Mouse (Mus musculus): ENCODE measurements around the gene Olfr1344.
A peak's percentile ranks its signal among the peaks of the same experiment; 100 is the strongest.
"Not testable (repeated sequence)": the region's sequence is repeated elsewhere in the genome, so short reads cannot be mapped to it uniquely, and the experiment has no call there.

Gene Olfr1344

DNA sequence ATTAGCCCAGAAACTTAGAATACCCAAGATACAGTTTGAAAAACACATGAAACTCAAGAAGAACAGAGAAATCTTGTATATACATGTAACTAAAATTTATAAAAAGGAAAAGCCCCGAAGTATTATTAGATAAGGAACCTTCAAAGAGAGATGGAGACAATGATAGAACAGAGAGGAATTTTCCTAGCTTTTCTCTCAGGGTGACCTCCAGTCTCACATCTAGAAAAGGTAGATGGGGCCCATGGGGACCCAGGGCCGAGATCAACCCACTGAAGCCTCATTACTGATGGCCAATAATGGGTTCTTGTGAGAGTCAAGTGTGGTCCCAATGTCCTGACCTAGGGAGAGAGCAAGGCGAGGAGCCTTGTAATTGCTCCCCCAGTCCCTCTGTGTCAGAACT, at the start of gene Olfr1344:
Gene Olfr1344 (plus strand): TSS at position 301 of the 400 bp plus-strand sequence.
- DNase-seq (ENCODE audit: low spot score), result no peak

DNA sequence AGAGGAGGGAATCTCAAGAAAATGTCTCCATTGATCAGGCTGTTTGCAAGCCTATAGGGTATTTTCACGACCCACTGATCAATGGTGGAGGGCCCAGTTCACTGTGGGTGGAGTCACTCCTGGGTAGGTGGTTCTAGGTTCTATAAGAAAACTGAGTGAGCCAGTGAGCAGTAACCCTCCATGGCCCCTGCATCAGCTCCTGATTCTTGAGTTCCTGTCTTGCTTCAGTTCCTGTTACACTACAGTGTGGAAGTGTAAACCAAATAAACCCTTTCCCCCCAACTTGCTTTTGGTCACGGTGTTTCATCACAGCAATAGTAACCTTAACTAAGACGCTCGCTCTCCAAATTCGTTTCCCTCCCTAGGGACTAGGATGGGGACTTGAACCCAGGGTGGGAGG, 49.5 kb upstream of the Olfr1344 start:
- DNase-seq (ENCODE audit: low spot score), result no peak

DNA sequence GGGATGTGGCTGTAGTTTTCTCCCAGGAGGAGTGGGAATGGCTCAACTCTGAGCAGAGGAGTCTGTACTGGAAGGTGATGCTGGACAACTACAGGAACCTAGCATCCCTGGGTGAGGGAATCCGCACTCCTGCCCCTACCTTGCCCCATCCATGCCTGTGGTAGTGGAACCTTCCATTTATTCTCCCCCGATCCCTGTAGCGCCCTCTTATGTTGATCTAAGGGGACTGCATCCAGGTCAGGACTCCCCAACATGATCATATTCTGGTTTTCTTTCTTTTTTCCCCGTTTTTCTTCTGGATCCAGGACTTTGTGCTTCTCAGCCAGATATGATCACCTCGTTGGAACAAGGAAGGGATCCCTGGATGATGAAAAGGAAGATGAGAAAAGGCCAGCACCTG, 49.0 kb upstream of the Olfr1344 start:
- no peak for DNase-seq (ENCODE audit: low spot score)

DNA sequence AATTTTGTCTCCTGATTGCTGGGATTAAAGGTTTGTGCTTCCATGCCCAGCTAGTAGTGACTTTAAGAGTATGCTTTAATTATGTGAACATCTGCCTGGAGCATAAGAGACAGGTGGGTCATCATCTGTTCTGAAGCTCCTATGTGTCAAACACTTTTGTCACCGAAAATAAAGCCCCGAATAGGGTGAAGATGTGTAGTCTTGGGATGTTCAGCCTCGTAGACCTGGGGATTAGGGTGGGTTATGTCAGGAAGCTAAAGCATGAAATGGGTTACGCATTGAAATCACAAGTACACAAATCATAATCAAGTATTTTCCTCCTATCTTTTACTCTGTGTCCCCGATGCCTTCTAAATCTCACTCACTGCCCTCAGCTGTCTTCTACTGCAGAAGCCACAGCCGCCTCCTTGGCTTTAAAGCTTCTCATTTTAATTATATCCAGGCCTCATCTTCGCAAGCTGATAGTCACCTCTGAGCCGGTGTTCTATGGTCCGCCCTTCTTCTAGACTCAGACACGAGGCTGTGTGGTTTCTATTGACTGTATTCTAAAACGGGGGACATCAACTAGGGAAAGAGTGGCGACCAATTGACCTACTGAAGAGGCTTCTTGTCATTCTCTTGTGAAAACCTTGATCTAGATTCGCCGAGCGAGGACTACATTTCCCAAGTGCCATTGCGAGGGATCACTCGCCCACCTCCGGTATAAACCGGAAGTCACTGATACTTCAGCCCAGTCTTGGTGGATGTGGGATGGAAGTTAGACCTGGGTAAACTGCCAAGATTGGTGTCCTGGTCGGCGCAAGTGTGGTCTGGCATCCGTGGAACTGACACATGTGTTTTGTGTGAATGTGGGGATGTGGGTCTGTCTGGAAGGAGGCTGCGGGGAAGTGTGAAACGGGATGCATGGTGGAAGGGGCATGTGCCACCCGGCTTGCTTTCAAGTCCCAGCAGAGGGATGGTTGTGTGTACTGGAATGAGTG, 40.2 kb upstream of the Olfr1344 start, which contains the start of gene Smim17:
Gene Smim17 (plus strand): TSS at position 720 of the 980 bp plus-strand sequence.
- DNase-seq (ENCODE audit: low spot score), result peak; percentile 28

DNA sequence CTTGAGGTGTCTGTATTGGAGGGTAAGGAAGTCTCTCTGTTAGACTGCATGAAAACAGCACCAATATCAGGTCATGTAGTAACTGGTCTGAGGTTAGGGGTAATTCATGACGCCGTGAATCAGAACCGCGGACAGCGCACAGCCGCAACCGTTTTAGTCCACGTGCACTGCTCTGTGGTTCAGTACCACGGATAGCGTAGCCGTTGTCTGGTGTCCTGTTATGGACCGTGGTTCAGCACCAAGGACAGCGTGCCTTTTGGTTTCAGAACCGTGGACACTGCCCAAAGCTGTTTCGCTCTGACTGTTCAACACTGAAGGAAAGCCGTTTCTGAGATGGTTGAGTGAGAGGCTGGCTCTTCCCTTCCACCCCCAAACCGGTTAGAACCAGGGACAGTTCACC, 28.4 kb upstream of the Olfr1344 start, which contains the start of gene Gm20715:
Gene Gm20715 (plus strand): TSS at position 235 of the 400 bp plus-strand sequence.
- DNase-seq (ENCODE audit: low spot score), result peak; percentile 97

DNA sequence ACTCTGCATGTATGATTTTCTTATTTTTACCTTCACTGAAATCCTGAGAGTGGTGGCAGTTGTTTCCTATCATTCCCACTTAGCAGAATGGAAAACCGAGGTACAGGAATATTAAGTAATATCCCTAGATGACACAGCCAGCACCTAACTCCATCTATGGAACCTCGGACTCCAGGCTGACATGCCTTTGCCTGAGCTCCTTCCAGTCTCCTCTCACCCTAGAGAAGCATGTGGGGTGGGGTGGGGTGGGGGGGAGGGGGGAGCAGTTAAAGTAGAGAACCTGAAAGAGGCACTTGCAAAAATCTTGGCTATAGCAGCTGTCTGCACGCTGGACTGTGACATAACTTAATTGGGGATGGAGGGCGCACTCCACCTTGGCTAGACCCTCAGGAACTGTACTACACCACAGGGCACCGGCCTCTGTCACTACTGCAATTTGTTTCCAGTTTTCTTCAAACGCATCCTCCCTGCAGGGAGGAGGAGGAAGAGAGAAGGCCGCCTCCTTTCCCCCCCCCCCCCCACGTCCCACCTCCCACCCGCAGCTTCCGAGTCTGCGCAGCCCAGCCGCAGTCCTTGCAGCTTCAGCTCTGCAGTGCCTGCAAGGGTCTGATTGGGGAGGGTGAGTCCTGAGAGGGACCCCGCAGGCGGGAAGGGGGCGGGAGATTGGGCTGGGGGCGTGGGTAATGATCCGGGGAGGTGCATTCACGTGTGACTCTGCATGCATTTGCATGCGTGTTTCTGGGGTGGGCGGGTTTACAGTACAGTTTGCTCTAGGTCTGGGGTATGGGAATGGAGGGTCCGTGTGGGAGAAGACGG, 23.7 kb upstream of the Olfr1344 start:
- DNase-seq (ENCODE audit: low spot score), result no peak

DNA sequence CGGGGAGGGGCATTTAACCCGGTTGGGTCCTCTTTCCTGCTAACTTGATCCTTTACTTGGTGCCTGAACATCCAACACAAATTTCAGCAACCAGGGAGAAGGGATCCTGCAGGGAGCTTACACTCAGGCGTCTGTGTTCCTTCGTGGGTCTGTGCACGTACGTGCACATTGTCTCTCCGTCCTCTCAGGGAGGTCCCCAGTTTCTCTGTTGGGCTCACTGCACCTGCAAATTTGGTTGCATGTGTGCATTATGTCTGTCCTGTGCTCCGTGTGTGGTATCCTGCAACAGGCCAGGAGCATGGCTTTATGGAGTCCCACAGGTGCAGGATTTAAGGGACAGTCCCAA, 23.1 kb upstream of the Olfr1344 start:
- DNase-seq (ENCODE audit: low spot score), result no peak

DNA sequence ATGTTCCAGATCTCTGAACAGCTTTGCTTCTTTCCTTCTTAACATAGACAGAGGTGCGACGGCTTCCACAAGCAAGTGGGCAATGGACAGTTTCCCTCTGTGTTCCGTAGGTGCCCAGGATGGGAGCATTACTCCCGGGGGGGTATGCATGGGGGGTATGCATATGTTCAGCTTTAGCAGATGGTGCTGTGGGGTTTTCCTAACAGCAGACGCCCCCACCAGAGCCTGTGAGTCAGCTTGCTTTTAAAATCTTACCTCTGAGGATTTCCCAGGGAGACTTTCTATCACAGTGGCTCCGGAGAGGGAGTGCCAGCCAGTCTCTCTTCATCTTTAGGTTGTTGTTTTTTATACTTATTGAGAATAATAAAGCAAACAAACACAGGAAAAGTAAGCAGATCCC, 18.6 kb upstream of the Olfr1344 start:
- no peak for DNase-seq (ENCODE audit: low spot score)

DNA sequence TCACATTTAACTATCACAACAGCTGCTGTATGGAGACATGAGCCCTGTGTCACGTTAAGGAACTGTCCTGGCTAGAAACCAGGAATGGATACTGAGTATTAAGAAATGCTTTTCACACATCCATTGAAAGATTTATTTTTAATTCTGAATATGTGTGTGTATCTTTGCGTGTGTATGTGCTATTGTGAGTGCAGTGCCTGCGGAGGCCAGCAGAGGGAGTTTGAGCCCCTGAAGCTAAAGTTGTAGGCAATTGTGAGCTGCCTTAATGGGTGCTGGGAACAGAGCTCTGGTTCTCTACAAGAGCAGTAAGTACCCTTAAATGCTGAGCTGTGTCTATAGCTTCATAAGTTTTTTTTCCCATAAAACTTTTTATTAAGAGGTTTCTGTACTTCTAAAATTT, 9.1 kb upstream of the Olfr1344 start:
- DNase-seq (ENCODE audit: low spot score), result no peak

DNA sequence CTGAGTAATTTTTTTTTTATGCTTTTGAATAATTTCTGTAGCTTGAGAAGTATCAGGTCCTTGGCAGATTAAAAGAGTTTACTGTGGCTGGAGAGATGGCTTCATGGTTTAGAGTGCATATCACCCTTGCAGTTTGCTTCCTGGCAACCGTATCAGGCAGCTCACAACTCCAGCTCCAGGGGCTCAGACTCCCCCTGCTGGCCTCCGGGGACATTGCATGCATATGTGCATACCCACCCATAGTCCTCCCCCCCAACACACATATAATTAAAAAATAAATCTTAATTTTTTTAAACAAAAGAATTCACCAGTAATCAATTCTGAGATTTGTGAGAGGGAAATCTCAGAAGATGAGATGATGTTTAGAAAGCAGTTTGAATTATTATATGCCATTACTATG, 8.1 kb upstream of the Olfr1344 start:
- DNase-seq (ENCODE audit: low spot score), result no peak

DNA sequence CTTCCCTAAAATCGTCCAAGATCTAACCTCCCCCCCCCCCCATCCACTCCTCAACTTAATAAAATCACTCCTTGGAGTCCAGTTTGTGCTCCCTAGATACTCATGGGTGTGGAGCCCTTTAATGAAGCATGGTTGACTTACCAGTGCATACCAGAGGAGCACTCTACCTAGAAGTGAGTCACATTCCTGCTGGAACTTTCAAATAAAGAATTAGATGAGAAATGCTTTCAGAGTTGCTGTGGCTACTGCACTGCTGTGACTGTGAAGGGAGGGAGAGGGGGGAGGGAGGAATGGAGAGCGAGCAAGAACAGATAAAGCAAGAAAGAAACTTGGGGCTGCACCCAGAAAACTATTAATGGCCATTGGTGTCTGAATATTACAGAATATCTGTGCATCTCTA, 2.7 kb downstream of the Olfr1344 start:
- DNase-seq (ENCODE audit: low spot score), result no peak

DNA sequence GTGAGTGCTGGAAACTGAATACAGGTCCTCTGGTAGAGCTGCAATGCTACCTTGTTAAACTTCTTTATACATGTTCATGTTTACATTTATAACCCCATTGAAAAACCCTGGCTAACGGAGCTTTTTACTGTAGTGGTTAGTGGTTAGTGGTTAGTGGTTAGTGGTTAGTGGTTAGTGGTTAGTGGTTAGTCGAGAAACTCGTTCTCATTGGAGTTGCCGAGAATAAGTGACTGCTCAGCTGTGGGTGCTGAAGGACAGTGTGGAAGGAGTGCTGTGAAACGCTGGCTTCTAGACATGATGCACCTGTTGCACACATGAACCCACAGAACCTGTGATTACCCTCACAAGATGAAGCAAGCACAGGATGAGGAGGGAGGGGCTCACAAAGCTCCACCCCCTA, 9.3 kb downstream of the Olfr1344 start:
- no peak for DNase-seq (ENCODE audit: low spot score)

DNA sequence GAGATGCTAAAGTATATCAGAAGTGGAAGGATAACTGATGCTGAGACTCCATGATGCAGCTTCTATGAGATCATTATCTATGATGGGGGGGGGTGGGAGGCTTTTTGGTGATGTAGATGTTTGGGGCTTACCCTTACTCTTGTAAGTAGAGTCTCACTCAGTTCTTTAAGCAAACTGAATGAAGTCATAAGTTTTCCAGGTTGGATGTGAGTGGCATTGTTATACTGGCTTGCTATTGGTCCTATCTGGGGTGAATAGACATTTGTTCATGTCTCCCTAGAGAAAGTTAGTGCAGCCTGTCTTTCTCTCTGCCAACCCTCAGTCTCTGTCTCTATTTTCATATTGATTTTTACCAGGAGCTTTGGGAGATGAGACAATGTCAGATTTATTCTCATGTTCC, 17.4 kb downstream of the Olfr1344 start, which contains the start of gene Olfr1336:
Gene Olfr1336 (plus strand): TSS at position 301 of the 400 bp plus-strand sequence.
- no peak for DNase-seq (ENCODE audit: low spot score)

DNA sequence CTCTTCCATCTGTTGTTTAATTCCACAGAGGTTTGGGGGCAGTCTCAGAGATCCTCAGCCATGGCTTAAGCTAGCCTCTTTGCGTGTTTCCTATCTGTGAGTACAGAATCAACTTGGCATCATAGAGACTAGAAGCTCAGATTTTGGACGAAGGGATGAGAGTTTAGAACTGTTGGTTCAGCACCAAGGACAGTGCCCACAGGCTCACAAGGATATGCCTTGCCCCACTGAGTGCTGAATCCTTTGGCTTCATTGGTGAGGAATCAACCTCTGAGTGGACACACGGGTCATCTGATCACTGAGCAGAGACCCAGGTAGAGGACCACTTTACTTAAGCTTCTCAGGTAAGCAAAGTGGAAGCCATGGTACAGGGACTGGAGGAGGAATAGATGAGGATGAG, 17.9 kb downstream of the Olfr1344 start:
- no peak for DNase-seq (ENCODE audit: low spot score)

DNA sequence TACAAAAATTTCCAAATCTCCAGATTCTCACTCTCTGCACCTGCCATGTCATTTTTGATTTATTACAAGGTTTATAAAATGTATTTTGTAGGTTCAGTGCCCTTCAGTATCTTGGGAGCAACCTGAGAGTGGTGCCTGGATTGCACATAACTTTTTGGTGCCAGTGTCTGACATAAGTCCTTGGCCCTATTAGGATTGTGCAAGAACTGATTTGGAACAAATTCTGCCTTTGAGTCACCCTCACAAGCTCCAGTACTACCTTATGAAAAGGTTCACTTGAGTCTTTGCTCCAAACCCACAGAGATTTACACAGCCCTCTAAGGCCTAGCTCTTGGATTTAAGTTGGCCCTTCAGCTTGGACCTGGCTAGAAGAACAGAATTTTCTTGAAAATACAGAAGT, 28.5 kb downstream of the Olfr1344 start, which contains the start of gene Olfr1346:
Gene Olfr1346 (plus strand): TSS at position 151 of the 400 bp plus-strand sequence.
- DNase-seq (ENCODE audit: low spot score), result no peak

DNA sequence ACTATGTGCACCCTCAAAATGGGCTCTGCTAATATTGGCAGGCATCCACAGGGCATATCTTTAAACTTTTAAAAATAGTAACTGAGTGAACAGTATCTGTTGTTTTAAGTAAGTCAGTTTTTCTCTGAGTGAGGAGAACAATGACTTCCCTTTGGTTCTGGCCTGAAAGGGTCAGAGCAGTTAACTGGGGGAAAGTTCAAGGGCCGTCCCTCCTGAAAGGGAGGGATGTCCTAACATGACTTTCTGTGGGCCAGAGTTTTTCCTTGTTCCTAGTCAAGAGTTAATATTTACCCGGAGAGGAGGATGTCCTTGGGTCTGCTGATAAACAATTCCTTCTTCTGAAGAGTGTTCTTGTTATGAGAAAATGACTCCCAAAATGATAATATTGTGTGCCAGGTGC, 39.1 kb downstream of the Olfr1344 start:
- DNase-seq (ENCODE audit: low spot score), result not testable (repeated sequence)

DNA sequence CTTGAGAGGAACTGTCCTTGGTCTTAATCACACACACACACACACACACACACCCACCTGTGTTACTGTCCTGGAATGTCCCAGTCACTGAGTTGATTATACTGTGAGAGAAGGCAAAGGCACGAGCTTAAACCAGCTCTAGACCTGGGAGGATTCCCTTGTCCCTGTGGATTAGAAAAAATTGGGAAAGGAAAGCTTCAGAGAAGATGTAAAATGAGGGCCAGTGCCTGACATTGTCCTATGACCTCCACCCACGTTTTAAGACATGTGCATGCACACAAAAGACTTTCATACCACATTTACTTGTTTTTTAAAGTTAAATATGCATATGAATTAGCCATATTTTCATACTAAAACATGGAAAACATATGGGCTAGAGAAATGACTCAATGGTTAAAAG, 48.4 kb downstream of the Olfr1344 start, which contains the start of gene Olfr5:
Gene Olfr5 (minus strand): TSS at position 101 of the 400 bp plus-strand sequence.
- DNase-seq (ENCODE audit: low spot score), result no peak
